Mouse (Mus musculus) liver, embryonic 11.5 days (tissue): ENCODE measurements around the gene Fam133b. TPM values are rescaled to one million over a fixed set of nuclear protein-coding genes. Genes with fewer than 3 reads are reported as not detected.

ENCODE experiments used
- ATAC-seq: fragments of 200-750 bp; cut with Nextera tagmentation; replicated peaks from 2 replicates; pipeline ENCODE4 v1.8.0; 2017; ENCODE audit warnings: moderate number of reproducible peaks, mild to moderate bottlenecking, moderate TSS enrichment, moderate library complexity; ENCODE audit not compliant: low FRiP score
- DNase-seq: peaks from one replicate; pipeline ENCODE4 v3.0.0-alpha.2; 2017; ENCODE audit warnings: low spot score
- H3K27ac ChIP-seq: fragments of 300-500 bp; sonication (generic); 2 replicates; pipeline ENCODE4 v1.5.1; 2014; ENCODE audit warnings: mild to moderate bottlenecking, low read depth, low read length, control low read depth
- H3K27me3 ChIP-seq: fragments of 300-500 bp; sonication (generic); replicated peaks from 2 replicates; pipeline ENCODE4 v1.6.1; 2014; ENCODE audit warnings: low read length, mixed read lengths; ENCODE audit not compliant: control insufficient read depth, insufficient read depth
- H3K36me3 ChIP-seq: fragments of 300-500 bp; sonication (generic); 2 replicates; pipeline ENCODE4 v1.6.1; 2014; ENCODE audit warnings: mild to moderate bottlenecking, low read length, moderate library complexity, mixed read lengths; ENCODE audit not compliant: control insufficient read depth, insufficient read depth
- H3K4me1 ChIP-seq: fragments of 300-500 bp; sonication (generic); replicated peaks from 2 replicates; pipeline ENCODE4 v1.6.1; 2014; ENCODE audit warnings: low read length, mixed read lengths; ENCODE audit not compliant: control insufficient read depth, insufficient read depth
- H3K4me2 ChIP-seq: fragments of 300-500 bp; sonication (generic); 2 replicates; pipeline ENCODE4 v1.6.1; 2014; ENCODE audit warnings: mild to moderate bottlenecking, control low read depth, moderate library complexity
- H3K4me3 ChIP-seq: fragments of 300-500 bp; sonication (generic); 2 replicates; pipeline ENCODE4 v1.5.1; 2014; ENCODE audit warnings: low read depth, low read length, control low read depth
- H3K9ac ChIP-seq: fragments of 300-500 bp; sonication (generic); 2 replicates; pipeline ENCODE4 v1.6.1; 2014; ENCODE audit warnings: low read depth, low read length, control low read depth
- H3K9me3 ChIP-seq: fragments of 300-500 bp; sonication (generic); 2 replicates; pipeline ENCODE4 v1.6.1; 2016; ENCODE audit warnings: low read length, inconsistent platforms, mixed read lengths; ENCODE audit not compliant: control insufficient read depth
- WGBS: fragments of 180-500 bp; shearing (Covaris S2); extraction: QIAGEN DNeasy Blood & Tissue Kit; methylation state at CpG from one replicate; pipeline ENCODE4 v1.1.7; 2014; 5-methylcytosine and 5-hydroxymethylcytosine counted together
- polyA plus RNA-seq: library from polyadenylated mRNA; unstranded; fragments of >200 nt; fragmentation: Nextera tagmentation; extraction: Ambion mirVana; gene quantifications from 2 replicates; pipeline ENCODE4 v1.2.1, GENCODE M21; 2014

Gene Fam133b
- polyA plus RNA-seq, 1 experiment from 2014 or later, result 28.4 TPM

DNA sequence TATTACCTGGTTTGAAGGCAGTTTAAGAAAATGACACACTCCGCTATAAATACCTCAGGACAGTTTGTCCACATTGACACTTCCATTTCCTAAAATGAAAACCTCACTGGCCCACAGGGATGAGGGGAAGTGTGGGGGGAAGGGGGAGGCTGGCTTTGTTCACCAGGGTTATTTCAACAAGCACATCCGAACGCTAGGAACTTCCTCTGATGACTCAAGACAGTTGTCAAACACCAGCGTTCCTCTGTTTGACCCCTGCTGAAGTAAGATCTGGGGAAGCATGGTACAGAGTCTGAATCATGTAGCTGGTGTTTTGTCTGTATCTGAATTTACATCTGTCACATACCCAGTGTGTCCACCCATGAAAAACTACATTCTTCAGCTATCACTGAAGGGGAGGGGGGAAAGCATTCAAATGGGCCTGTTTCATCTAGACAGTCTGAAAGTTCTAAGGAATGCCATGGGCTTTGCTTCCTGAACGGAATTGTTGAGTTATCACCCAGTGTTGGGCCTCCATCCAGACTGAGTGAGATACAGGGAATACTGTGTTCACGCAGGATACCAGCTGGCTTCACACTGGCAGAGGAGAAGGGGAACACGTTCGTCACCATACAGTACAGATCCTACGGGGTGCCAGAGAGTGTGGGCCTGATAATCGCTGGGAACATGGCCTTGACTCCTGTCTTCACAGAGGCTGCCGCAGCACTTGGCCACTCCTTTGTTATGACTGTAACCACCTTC, 40.9 kb upstream of the Fam133b start:
- peak overlapping the region; percentile 4; the same call in 1 of the 2 replicates for H3K4me2 ChIP-seq
- DNase-seq (no peak), ATAC-seq (peak; percentile 42)
- no peak overlapping the region for H3K9ac ChIP-seq
- no peaks in the 10 kb centered on the region for H3K27me3 ChIP-seq
- no peaks in the 10 kb centered on the region for H3K9me3 ChIP-seq
- H3K27ac ChIP-seq, result peak overlapping the region; percentile 60; the same call in 1 of the 2 replicates
- H3K4me3 ChIP-seq, result no peak overlapping the region
- peaks cover 27% of the 10 kb centered on the region for H3K4me1 ChIP-seq
- H3K36me3 ChIP-seq, result no peaks in the 10 kb centered on the region
- WGBS, result 51% methylated on average over 11 of the region's 11 CpGs

DNA sequence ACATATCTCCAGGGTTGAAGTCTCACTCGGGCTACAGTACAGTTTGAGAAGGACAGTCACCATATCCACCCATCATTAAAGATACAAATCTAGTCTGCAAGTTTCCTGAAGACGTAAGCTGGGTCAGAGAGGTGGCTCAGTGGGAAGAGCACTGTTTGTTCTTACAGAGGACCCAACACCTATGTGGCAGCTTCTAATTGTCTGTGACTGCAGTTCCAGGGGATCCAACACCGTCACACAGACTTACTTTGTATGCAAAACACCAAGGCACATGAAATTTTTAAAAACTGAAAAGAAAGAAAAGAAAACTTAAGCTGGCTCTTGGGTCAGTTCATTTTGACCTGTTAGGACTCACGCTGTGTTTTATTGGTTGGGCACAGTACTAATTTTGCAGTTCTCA, 40.3 kb upstream of the Fam133b start:
- H3K9me3 ChIP-seq, result no peaks in the 10 kb centered on the region
- no peaks in the 10 kb centered on the region for H3K27me3 ChIP-seq
- H3K27ac ChIP-seq, result no peak overlapping the region; the same call in 1 of the 2 replicates
- H3K36me3 ChIP-seq, result no peaks in the 10 kb centered on the region
- no peak overlapping the region for H3K4me3 ChIP-seq
- H3K4me1 ChIP-seq, result peaks cover 27% of the 10 kb centered on the region
- no peak for ATAC-seq
- H3K9ac ChIP-seq, result no peak overlapping the region
- H3K4me2 ChIP-seq, result no peak overlapping the region
- 70% methylated on average over 4 of the region's 4 CpGs for WGBS
- no peak for DNase-seq

DNA sequence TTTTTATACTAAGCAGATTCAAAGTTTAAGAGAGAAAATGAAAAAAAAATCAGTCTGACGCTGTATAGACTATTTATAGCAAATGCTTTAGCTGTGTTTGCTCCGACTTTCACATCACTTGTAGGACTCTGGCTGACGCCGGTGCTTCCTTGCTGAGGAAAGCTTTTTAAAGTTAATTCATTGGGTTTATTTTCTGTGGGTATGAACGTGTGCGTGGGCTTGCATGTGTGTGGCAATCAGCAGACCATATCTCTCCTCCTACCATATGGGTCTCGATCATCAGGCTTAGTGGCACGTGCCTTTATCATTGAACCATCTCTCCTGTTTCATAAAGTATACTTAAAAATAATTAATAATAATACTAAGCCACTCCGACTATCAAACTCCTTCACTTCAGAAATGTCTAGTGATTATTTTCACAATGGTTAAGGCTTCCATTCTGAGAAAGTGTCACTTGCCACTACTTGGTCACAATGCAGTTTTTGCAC, 39.8 kb upstream of the Fam133b start:
- Histone ChIP-seq H3K27me3 (no peaks in the 10 kb centered on the region), H3K36me3 (no peaks in the 10 kb centered on the region), H3K9ac (no peak overlapping the region), H3K4me3 (no peak overlapping the region), H3K27ac (no peak overlapping the region), H3K4me1 (peaks cover 27% of the 10 kb centered on the region), H3K9me3 (no peaks in the 10 kb centered on the region), H3K4me2 (no peak overlapping the region)
- WGBS, result 78% methylated on average over 9 of the region's 9 CpGs
- DNase-seq, result no peak
- ATAC-seq, result no peak

DNA sequence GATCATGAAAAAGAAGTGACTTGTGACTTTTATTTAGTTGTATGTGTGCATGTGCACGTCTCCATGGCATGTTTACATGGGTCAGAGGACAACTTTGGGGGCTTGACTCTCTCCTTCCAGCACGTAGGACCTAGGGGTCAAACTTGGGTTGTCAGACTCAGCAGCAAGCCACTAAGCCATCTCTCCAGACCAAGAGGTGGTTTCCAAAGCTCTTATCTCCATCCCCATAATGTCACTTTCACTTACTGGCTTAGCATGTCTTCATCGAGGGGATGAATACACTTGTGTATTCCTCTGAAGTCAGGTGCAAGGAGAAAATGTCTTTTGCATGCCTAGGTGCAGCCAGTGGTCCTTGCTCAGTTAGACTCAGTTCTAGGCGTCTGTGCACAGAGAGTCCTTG, 39.2 kb upstream of the Fam133b start:
- Histone ChIP-seq H3K36me3 (no peaks in the 10 kb centered on the region), H3K27ac (no peak overlapping the region), H3K9ac (no peak overlapping the region), H3K4me2 (no peak overlapping the region), H3K9me3 (no peaks in the 10 kb centered on the region), H3K4me3 (no peak overlapping the region), H3K27me3 (no peaks in the 10 kb centered on the region), H3K4me1 (peaks cover 27% of the 10 kb centered on the region)
- WGBS, result 59% methylated on average over 4 of the region's 4 CpGs
- DNase-seq, result no peak
- ATAC-seq, result no peak

DNA sequence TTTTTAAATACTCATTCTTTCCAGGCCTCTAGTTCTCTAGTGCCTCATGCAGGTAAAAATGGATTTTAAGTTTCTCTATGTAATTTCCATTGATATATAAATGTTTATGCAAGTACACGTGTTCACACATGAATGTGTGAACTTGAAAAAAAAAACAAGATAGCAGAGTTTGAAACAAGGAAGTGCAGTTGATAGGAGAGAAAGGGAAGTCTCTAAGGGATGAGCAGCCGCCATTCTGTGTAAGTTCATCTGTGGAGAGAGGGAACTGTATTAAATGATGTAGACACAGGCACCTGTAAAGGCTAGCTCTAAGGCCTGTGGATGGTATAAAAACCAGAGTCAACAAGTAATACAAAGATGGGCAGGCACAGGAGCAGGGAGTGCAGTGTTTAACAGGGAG, 38.1 kb upstream of the Fam133b start:
- 48% methylated on average over 2 of the region's 2 CpGs for WGBS

DNA sequence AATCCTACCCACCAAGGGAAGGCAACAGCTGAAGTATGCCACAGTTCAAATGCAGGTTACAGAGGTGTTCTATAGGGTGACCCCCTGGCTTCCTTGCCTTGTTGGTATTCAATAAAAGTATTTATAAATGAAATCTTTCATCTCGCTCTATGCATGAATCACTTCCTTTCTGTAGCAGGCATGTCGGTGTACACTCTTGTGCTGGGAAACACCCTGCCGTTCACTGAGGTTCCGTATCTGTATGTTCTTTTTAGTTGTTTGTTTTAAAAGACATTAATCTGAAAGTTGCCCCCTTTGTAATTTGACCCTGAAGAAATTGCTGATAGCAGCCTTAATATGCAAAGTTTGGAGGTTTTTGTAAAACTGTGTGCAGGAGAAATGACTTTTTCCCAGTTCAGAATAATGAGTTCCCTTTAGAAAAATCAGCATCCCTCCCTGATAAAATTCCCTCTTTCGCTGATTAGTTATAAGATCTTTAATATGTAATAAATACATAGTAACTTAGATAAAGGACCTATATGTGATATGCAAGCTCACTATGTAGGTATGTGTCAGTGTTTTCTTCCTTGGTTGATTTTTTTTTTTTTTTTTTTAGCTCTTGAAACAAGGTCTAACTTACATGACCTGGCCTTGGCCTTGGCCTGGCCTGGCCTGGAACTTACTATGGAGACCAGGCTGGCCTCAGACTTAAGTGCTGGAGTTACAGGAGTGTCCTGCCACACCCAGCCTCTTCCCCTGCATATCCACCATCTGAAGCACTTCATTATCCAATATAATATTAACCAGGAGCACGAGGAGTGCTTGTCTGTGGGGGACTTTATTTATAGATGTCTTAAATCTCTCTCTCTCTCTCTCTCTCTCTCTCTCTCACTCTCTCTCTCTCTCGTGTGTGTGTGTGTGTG, 34.9 kb upstream of the Fam133b start:
- 74% methylated on average over 7 of the region's 7 CpGs for WGBS
- 0 out of 2 replicates have a peak, but pooled peaks cover 2% of the 10 kb centered on the region for H3K36me3 ChIP-seq
- H3K27me3 ChIP-seq, result no peaks in the 10 kb centered on the region
- H3K9ac ChIP-seq, result no peak overlapping the region
- H3K9me3 ChIP-seq, result no peaks in the 10 kb centered on the region
- no peak for ATAC-seq
- H3K4me1 ChIP-seq, result peaks cover 11% of the 10 kb centered on the region
- H3K4me3 ChIP-seq, result no peak overlapping the region
- H3K27ac ChIP-seq, result no peak overlapping the region
- H3K4me2 ChIP-seq, result no peak overlapping the region
- DNase-seq, result no peak

More for the DNA sequence above, 38.1 kb upstream of the Fam133b start:
- Histone ChIP-seq H3K4me1 (peaks cover 23% of the 10 kb centered on the region), H3K9me3 (no peaks in the 10 kb centered on the region), H3K36me3 (no peaks in the 10 kb centered on the region), H3K27ac (no peak overlapping the region), H3K27me3 (no peaks in the 10 kb centered on the region), H3K9ac (no peak overlapping the region), H3K4me2 (no peak overlapping the region), H3K4me3 (no peak overlapping the region)
- ATAC-seq, result no peak
- no peak for DNase-seq

DNA sequence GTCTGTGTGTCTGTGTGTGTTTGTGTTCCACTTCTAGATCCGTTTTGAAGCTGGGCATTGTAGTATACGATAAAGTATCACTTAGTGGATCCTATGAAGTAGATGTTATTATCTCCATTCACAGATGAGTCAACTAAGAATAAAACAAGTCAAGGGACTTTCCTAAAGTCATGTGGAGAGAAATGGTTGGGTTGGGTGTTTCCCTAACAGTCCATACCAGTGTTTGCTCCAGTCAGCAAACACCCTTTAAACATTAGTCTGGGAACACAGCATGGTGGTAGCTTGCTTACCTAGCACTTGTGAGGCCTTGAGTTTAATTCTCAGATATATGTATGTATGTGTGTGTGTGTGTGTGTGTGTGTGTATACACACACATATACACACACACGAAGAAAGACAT, 34.1 kb upstream of the Fam133b start:
- Histone ChIP-seq H3K27me3 (no peaks in the 10 kb centered on the region), H3K4me1 (peaks cover 17% of the 10 kb centered on the region), H3K4me2 (no peak overlapping the region), H3K4me3 (no peak overlapping the region), H3K36me3 (0 out of 2 replicates have a peak, but pooled peaks cover 2% of the 10 kb centered on the region), H3K9me3 (no peaks in the 10 kb centered on the region), H3K27ac (no peak overlapping the region), H3K9ac (no peak overlapping the region)
- ATAC-seq (no peak), DNase-seq (no peak)
- WGBS, result 81% methylated on average over 3 of the region's 3 CpGs

DNA sequence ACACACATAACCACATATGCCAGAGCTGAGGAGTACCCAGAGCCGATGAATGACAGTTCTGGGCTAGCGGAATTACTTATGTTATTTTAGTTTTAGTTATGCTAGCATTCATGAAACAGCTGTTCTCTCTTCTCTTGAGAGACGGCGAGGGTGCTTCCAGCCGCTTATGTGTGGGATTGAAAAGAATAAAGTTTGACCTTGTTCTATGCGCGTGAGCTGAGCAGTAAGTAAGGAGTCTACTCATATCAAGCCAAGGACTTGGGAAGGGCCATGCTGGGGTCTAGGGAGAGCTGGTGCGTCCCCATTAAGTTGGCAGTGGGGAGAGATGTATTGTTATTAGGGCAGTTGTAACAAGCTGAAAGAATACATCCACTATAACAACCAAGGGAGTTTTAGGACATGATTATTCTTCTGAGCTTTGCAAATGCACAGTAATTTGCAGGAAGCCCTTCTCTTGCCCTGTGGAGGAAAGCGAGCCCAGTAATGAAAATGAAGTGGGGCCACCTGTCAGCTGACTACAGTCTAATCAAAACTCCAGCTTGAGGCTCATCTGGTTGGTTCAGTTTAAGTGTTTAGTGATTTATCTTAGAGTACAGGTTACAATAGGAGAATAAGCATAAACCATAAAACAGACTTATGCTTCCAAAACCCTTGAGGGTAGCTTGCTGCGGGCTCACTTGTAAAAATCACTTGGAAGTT, 32.4 kb upstream of the Fam133b start:
- Histone ChIP-seq H3K9me3 (no peaks in the 10 kb centered on the region), H3K36me3 (0 out of 2 replicates have a peak, but pooled peaks cover 2% of the 10 kb centered on the region), H3K4me2 (no peak overlapping the region), H3K9ac (no peak overlapping the region), H3K27ac (no peak overlapping the region), H3K4me3 (no peak overlapping the region), H3K4me1 (peaks cover 23% of the 10 kb centered on the region), H3K27me3 (no peaks in the 10 kb centered on the region)
- 87% methylated on average over 10 of the region's 10 CpGs for WGBS
- ATAC-seq, result no peak
- DNase-seq, result no peak
